Mouse (Mus musculus) adrenal gland, adult 18-20 months (tissue): ENCODE results near the gene Klf11. TPM values are rescaled to one million over a fixed set of nuclear protein-coding genes. Genes with fewer than 3 reads are reported as not detected.
"Not testable (repeated sequence)": the region's sequence is repeated elsewhere in the genome, so short reads cannot be mapped to it uniquely, and the experiment has no call there.

Source experiments
- DNase-seq, 2 experiments: peaks; one replicate each; pipeline ENCODE4 v3.0.0; 2021 to 2022; ENCODE audit warnings: low spot score in 2 of 2
- total RNA-seq, 2 experiments: library from RNA; stranded (reverse); gene quantifications; 1 replicate in 1 of 2; 2 replicates in 1 of 2; pipeline ENCODE4 v1.2.3; 2021

Gene Klf11
- total RNA-seq, 2 experiments from 2014 or later, result 10.7 to 15.5 TPM

GRCm38 (mm10) chr12:24699578-24699977 lies 48.5 kb downstream of the Klf11 start:
- no peak for DNase-seq

DNA sequence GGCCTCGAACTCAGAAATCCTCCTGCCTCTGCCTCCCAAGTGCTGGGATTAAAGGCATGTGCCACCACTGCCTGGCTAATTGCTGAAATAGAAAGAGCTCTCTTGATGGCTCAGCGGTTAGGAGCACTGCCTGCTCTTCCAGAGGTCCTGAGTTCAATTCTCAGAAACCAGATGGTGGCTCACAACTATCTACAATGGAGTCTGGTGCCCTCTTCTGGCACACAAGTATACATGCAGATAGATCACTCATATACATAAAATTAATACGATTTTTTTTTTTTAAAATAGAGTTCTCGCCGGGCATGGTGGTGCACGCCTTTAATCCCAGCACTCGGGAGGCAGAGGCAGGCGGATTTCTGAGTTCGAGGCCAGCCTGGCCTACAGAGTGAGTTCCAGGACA lies 50.5 kb downstream of the Klf11 start:
- DNase-seq, result not testable (repeated sequence)

DNA sequence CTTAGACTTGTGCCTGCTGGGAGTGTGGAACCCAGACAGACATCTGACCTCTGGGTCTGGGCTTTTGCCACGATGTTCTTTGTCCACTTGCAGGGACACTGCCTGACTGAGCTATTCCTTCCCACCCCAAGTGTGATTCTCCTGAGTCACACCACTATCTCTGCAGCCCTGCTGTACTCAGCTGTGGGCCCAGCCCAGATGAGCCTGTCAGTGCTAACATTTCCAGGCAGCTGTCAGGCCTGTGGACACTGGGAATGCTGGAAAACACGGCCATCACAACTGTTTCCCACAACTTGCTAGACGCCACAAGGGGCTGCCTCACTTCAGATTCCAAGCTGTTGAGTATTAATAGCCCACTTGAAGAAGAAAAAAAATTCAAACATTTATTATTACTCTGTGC lies 51.9 kb downstream of the Klf11 start:
- DNase-seq, result no peak

DNA sequence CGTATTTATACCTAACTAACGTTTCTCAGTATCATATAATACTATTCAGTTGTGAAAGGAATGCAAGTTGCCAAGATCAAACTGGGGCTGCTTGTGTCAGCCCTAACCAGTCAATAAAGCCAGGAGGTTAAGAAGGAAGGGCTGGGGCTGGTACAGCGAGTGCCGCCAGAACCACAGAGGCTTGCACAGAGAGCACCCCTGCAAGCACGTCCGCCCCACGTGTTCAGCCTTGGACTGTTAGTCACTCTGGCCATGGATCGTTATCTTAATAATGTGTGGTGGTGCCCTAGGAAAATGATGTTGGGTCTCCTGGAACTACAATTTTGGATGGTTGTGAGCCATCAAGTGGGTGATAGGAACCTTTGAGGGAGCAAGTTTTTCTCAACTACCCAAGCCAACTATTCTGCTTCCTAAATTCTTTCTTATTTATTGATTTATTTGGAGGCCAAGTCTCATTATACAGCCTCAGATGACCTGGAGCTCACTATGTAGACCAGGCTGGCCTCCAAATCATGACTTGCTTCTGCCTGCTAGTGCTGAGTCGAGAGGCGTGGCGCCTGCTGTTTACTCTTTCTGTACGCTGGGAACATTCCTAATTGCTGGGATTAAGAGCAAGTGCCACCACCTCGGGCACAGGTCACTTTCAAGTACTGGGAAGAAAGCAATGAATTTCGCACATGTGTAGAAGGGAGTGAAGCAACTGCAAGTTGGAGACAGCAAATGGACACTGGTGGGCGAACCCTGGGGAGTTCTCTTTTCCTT lies 54.6 kb downstream of the Klf11 start:
- DNase-seq, result peak in 1 of 2 experiments; percentile 37

- no peak for DNase-seq
Observed at GRCm38 (mm10) chr12:24706764-24707479, 55.8 kb downstream of the Klf11 start.

- DNase-seq, result no peak
Observed at GRCm38 (mm10) chr12:24707480-24707802, 56.4 kb downstream of the Klf11 start.

DNA sequence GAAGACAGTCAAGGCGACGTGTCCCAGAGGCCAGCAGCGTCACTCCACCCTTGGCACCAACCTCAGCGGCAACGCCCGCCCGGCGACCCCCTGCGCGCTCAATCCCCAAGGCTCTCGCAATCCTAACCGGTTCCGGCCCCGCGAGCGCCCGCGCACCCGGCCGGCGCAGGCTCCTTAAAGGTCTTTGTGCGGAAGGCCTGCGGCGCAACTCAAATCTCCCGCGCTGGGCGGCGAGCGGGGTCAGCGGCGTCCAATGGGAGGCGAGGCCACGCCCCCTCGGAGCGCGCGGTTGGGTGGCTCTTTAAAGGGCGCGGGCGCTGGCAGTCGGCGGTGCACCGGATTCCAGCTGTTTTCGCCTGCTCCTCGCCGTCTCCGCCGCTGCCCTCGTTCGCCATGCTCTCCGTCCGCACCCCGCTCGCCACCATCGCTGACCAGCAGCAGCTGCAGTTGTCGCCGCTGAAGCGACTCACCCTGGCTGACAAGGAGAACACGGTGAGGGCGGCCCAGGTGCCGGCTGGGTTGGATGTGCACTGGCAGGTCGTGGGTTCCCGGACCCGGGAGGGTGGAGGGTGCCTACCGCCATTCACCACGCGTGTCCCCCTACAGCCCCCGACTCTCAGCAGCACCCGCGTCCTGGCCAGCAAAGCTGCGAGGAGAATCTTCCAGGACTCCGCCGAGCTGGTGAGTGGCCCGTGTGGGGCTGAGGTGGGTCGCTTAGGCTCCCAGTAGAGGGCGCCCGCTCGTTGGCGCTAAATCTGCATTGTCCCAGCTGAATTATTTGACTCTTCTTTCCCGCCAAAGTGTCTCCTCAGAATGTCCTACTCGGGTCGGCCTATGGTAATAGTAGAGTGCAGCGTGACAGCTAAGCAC lies 57.1 kb downstream of the Klf11 start, which contains the start of gene Rrm2:
TSS of gene Rrm2 (plus strand) at position 288 of the 870 bp plus-strand sequence.
- peak; percentile 95 to 97 for DNase-seq

GRCm38 (mm10) chr12:24708824-24709218 lies 57.7 kb downstream of the Klf11 start:
- no peak for DNase-seq

DNA sequence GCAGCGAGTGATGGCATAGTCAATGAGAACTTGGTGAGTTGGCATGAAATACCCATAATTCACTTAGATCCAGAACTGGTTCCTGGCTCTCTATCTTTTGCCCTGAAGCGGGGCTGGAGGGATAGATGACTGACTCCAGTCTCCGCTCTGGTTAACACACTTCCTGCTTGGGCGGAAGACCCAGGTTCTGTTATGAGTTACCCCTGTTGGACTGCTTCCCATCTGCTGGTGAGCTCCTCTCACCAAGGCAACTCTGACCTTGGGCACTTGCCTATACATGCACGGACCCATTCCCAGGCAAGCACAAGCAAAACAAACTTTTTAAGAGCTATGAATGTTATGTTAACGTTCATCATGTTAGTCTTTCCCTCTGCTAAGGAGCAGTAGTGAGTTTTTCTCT lies 58.3 kb downstream of the Klf11 start:
- DNase-seq, result no peak

DNA sequence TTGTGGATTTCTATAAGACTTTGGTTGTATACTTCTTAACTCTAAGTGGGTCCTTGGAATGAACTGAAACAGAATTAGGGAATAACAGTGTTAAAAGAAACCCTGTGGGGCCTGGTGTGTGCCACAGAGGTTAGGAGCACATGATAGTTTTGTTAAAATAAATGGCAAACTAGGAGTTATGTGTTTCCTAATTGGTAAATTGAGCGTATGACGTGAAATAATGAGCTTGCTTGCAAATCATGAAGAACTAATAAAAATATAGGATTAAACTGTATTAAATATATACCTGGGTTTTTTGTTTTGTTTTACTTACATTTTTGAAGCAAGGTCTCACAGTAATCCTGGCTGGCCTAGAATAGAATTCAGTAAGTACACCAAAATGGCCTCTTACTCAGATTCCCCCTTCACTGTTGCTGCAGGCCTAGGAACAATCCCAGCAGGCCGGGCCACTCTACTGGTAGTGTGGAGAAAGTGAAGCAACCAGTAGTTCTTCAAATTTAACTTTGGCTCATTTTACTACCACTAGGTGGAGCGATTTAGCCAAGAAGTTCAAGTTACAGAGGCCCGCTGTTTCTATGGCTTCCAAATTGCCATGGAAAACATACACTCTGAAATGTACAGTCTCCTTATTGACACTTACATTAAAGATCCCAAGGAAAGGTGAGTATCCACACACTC lies 58.9 kb downstream of the Klf11 start:
- no peak for DNase-seq

GRCm38 (mm10) chr12:24710672-24711071 lies 59.6 kb downstream of the Klf11 start:
- no peak for DNase-seq

Other genes with a start within 250 kb of the Klf11 start
- 1 to 10 TPM; 8.6 to 9.8 TPM for gene Taf1b, start 152.9 kb upstream of the Klf11 start, total RNA-seq
- 1 to 10 TPM in 1 of 2 experiments, under 1 TPM in 1; 0.89 to 1.7 TPM for gene Grhl1, start 79.0 kb upstream of the Klf11 start, total RNA-seq
- 1 to 10 TPM; 3.9 to 6.2 TPM for gene Cys1, start 30.5 kb downstream of the Klf11 start, total RNA-seq
- gene Rrm2, start 57.0 kb downstream of the Klf11 start, total RNA-seq, result 1 to 10 TPM; 4.6 to 5.1 TPM
- 10 to 100 TPM; 16.9 to 22.8 TPM for gene Mboat2, start 179.6 kb downstream of the Klf11 start, total RNA-seq